Mouse (Mus musculus) kidney, postnatal 0 days (tissue): ENCODE data around the gene Arhgef28. TPM values are rescaled to one million over a fixed set of nuclear protein-coding genes. Genes with fewer than 3 reads are reported as not detected.

ENCODE experiments used
- ATAC-seq: fragments of 200-750 bp; cut with Nextera tagmentation; replicated peaks from 2 replicates; pipeline ENCODE4 v1.8.0; 2017; ENCODE audit warnings: low read depth, moderate number of reproducible peaks, moderate TSS enrichment, moderate library complexity; ENCODE audit not compliant: low FRiP score
- DNase-seq: peaks from one replicate; pipeline ENCODE4 v3.0.0-alpha.2; 2016; ENCODE audit warnings: low spot score
- H3K27ac ChIP-seq: fragments of 300-500 bp; sonication (generic); 2 replicates; pipeline ENCODE4 v1.5.1; 2014; ENCODE audit warnings: mild to moderate bottlenecking
- H3K27me3 ChIP-seq: fragments of 300-500 bp; sonication (generic); 2 replicates; pipeline ENCODE4 v1.6.1; 2014; ENCODE audit warnings: low read length, mixed read lengths; ENCODE audit not compliant: insufficient read depth
- H3K36me3 ChIP-seq: fragments of 300-500 bp; sonication (generic); 2 replicates; pipeline ENCODE4 v1.6.1; 2014; ENCODE audit warnings: low read length, mixed read lengths; ENCODE audit not compliant: insufficient read depth
- H3K4me1 ChIP-seq: fragments of 300-500 bp; sonication (generic); replicated peaks from 2 replicates; pipeline ENCODE4 v1.6.1; 2014; ENCODE audit warnings: antibody characterized with exemption, low read length, mixed read lengths; ENCODE audit not compliant: insufficient read depth
- H3K4me2 ChIP-seq: fragments of 300-500 bp; sonication (generic); 2 replicates; pipeline ENCODE4 v1.6.1; 2014; ENCODE audit warnings: mild to moderate bottlenecking, low read length, moderate library complexity, mixed read lengths
- H3K4me3 ChIP-seq: fragments of 300-500 bp; sonication (generic); replicated peaks from 2 replicates; pipeline ENCODE4 v1.5.1; 2014; ENCODE audit warnings: low read depth, low read length
- H3K9ac ChIP-seq: fragments of 300-500 bp; sonication (generic); 2 replicates; pipeline ENCODE4 v1.6.1; 2014; ENCODE audit warnings: low read depth, low read length
- H3K9me3 ChIP-seq: fragments of 300-500 bp; sonication (generic); replicated peaks from 2 replicates; pipeline ENCODE4 v1.6.1; 2016; ENCODE audit warnings: low read length, inconsistent platforms, mixed read lengths
- CTCF ChIP-seq: IDR thresholded peaks from 2 replicates; pipeline ENCODE4 v1.5.1; 2016; ENCODE audit warnings: antibody characterized with exemption, low read depth, mild to moderate bottlenecking, moderate library complexity
- WGBS: fragments of 180-500 bp; shearing (Covaris S2); extraction: QIAGEN DNeasy Blood & Tissue Kit; methylation state at CpG from one replicate; pipeline ENCODE4 v1.1.7; 2014; 5-methylcytosine and 5-hydroxymethylcytosine counted together
- polyA plus RNA-seq: library from polyadenylated mRNA; unstranded; fragments of >200 nt; fragmentation: Nextera tagmentation; extraction: Ambion mirVana; gene quantifications from 2 replicates; pipeline ENCODE4 v1.2.1, GENCODE M21; 2015

Arhgef28 gene
- polyA plus RNA-seq, 1 experiment from 2014 or later = 58.3 TPM

DNA sequence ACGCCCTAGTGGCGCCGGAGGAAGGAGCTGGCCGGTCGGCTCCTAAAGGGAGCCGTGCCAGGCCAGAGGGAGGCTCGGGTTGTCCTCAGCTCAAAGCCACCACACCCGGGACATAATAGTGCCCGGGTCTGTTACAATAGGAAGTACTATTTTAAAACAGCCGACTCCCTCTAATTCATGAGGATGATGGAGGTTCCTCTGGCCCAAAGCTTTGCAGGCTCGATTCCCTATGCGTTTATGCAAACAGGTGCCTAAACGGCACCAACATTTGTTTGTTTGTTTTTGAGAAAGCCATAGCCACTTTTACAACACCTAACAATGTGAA lies 269 bp upstream of the Arhgef28 start:
- no peak for TF ChIP-seq CTCF
- ATAC-seq = no peak

DNA sequence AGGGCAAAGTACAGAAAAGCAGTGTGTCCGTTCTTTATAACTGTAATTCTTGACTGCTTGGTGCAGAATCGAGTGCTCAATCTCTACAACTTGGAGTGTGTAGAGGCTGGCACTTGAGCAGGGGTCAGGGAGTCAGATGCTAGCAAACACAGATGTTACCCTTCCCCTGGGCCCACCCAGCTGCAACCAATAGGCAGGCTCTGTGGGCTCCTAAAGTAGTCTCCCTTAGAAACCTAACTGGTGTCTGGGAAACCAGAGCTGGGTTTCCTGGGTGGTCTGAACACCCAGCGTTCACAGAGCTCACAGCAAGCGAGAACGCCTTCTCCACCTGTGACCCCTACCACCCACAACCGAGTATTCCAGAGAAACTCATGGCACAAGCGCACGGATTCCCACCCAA lies 1.1 kb downstream of the Arhgef28 start:
- peak; percentile 43 for DNase-seq
- Histone ChIP-seq H3K4me2 (peak overlapping the region; percentile 61), H3K4me3 (peak overlapping the region; percentile 41), H3K4me1 (no peaks in the 10 kb centered on the region), H3K9me3 (no peaks in the 10 kb centered on the region), H3K27me3 (no peaks in the 10 kb centered on the region), H3K9ac (peak overlapping the region; percentile 61; the same call in 1 of the 2 replicates), H3K36me3 (no peaks in the 10 kb centered on the region), H3K27ac (peak overlapping the region; percentile 75; the same call in 1 of the 2 replicates)
- WGBS = 10% methylated on average over 8 of the region's 8 CpGs
- peak; percentile 19; the same call in 1 of the 2 replicates for ATAC-seq
- no peak for TF ChIP-seq CTCF

More for the DNA sequence above, 269 bp upstream of the Arhgef28 start:
- Histone ChIP-seq H3K4me3 (peak overlapping the region; percentile 41), H3K4me1 (no peaks in the 10 kb centered on the region), H3K27ac (peak overlapping the region; percentile 75), H3K9ac (peak overlapping the region; percentile 61), H3K4me2 (peak overlapping the region; percentile 61), H3K9me3 (no peaks in the 10 kb centered on the region), H3K36me3 (no peaks in the 10 kb centered on the region), H3K27me3 (no peaks in the 10 kb centered on the region)
- no peak for DNase-seq
- under 1% methylated on average over 13 of the region's 13 CpGs for WGBS

- Histone ChIP-seq H3K9me3 (no peaks in the 10 kb centered on the region), H3K27ac (no peak overlapping the region), H3K36me3 (no peaks in the 10 kb centered on the region), H3K4me1 (no peaks in the 10 kb centered on the region), H3K4me3 (no peak overlapping the region), H3K4me2 (no peak overlapping the region), H3K27me3 (no peaks in the 10 kb centered on the region), H3K9ac (no peak overlapping the region)
- TF ChIP-seq CTCF = no peak
- WGBS = 88% methylated on average over 8 of the region's 8 CpGs
- no peak for ATAC-seq
- no peak for DNase-seq
Observed at GRCm38 (mm10) chr13:98204371-98204770, 1.9 kb downstream of the Arhgef28 start.

GRCm38 (mm10) chr13:98201436-98201835 lies 4.8 kb downstream of the Arhgef28 start:
- H3K9ac ChIP-seq = no peak overlapping the region
- WGBS = 57% methylated on average over 9 of the region's 9 CpGs

GRCm38 (mm10) chr13:98192596-98192995 lies 13.6 kb downstream of the Arhgef28 start:
- TF ChIP-seq CTCF = no peak
- WGBS = 47% methylated on average over 10 of the region's 10 CpGs
- 0 out of 2 replicates have a peak, but pooled peaks have one; percentile 25 for ATAC-seq
- H3K4me3 ChIP-seq = no peak overlapping the region
- no peak overlapping the region for H3K9ac ChIP-seq
- H3K9me3 ChIP-seq = no peaks in the 10 kb centered on the region
- no peaks in the 10 kb centered on the region for H3K36me3 ChIP-seq
- DNase-seq = peak; percentile 39
- H3K27ac ChIP-seq = no peak overlapping the region
- H3K4me1 ChIP-seq = no peaks in the 10 kb centered on the region
- peak overlapping the region; percentile 3; the same call in 1 of the 2 replicates for H3K4me2 ChIP-seq
- no peaks in the 10 kb centered on the region for H3K27me3 ChIP-seq

More at GRCm38 (mm10) chr13:98201436-98201835, 4.8 kb downstream of the Arhgef28 start:
- ATAC-seq = no peak
- H3K27ac ChIP-seq = no peak overlapping the region
- H3K9me3 ChIP-seq = no peaks in the 10 kb centered on the region
- no peak overlapping the region for H3K4me3 ChIP-seq
- no peak overlapping the region for H3K4me2 ChIP-seq
- no peaks in the 10 kb centered on the region for H3K36me3 ChIP-seq
- TF ChIP-seq CTCF = no peak
- no peaks in the 10 kb centered on the region for H3K4me1 ChIP-seq
- no peaks in the 10 kb centered on the region for H3K27me3 ChIP-seq
- no peak for DNase-seq

DNA sequence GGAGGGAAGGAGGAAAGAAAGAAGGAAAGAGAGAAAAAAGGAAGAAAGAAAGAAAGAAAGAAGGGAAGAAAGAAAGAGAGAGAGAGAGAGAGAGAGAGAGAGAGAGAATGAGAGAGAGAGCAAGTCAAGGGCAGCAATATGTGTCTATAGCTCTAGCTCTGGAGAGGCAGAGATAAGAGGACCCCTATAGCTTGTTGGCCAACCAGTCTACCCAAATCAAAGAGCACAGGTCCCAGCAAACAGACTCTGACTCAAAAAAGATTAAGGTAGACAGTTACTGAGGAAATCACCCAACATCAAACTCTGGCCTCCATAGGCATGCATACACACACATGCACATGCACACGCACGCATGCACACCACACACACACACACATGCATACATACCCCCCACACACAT lies 17.7 kb downstream of the Arhgef28 start:
- no peak for TF ChIP-seq CTCF
- Histone ChIP-seq H3K4me3 (no peak overlapping the region), H3K27me3 (no peaks in the 10 kb centered on the region), H3K36me3 (no peaks in the 10 kb centered on the region), H3K27ac (no peak overlapping the region), H3K9ac (no peak overlapping the region), H3K4me1 (no peaks in the 10 kb centered on the region; the same call in 1 of the 2 replicates), H3K9me3 (no peaks in the 10 kb centered on the region), H3K4me2 (no peak overlapping the region)
- no peak for ATAC-seq
- DNase-seq = no peak
- 94% methylated on average over 2 of the region's 2 CpGs for WGBS

DNA sequence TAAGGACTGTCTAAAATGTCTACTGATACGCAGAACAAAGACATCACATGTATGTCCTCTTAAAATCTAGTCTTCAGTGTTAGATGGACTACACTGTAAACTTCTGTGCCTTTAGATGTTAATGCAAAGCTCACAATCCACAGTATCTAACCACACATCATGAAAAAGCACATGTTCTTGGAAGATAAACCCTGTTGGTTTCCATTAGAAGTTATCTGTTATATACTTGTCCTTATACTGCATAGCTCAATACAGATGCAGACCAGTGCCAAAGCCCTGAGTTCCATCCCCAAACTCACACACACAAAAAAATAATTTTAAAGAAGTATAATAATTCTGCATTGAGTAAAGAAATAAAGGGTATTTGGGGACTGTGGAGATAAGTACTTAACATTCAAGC lies 18.3 kb downstream of the Arhgef28 start:
- 100% methylated on average over 1 of the region's 1 CpGs for WGBS
- Histone ChIP-seq H3K27ac (no peak overlapping the region), H3K27me3 (no peaks in the 10 kb centered on the region), H3K4me3 (no peak overlapping the region), H3K4me2 (no peak overlapping the region), H3K9me3 (no peaks in the 10 kb centered on the region), H3K36me3 (no peaks in the 10 kb centered on the region), H3K4me1 (no peaks in the 10 kb centered on the region; the same call in 1 of the 2 replicates), H3K9ac (no peak overlapping the region)
- no peak for DNase-seq
- TF ChIP-seq CTCF = no peak
- ATAC-seq = no peak
